ENCODE assay signal across 25 mouse cellular contexts in the genomic region with DNA sequence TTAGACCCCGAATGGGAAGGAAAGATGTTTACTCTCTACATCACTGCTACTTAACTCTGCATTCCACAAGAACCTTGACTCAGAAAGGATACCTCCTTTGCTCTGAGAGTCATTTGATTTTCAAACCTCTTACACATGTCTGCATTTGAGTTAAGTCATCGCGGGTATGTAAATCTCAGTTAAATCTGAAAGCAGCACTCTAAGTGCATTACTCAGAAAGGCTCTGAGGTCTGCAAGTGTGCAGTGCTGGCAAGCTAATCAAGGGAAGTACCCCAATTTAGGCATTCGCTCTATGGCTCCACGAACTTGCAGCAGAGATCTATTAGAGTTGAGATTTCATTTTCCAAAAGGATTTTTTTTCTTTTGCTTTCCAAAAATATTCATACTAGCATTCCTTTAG.
A peak's percentile ranks its signal among the peaks of the same experiment; 100 is the strongest.
DNase-seq lines count a peak whose midpoint lies in the region; ATAC-seq and TF ChIP-seq lines count a peak whose summit lies in the region.
"Had no signal": no experiment of that assay in that cellular context is flagged by ENCODE, and none has a peak within 500 bp of the region (broad histone marks: within the 10 kb centered on the region; RNA-seq: fewer than 3 reads in every experiment).

No protein-coding gene starts in this region.

- no peaks in the 10 kb centered on the region for H3K9me3 ChIP-seq in embryonic facial prominence, embryonic 14.5 days (ENCODE audit: control insufficient read depth, low read length)
- no peaks in the 10 kb centered on the region for H3K9me3 ChIP-seq in embryonic facial prominence, embryonic 10.5 days
- no peaks in the 10 kb centered on the region for H3K9me3 ChIP-seq in lung, embryonic 14.5 days (ENCODE audit: low read depth, low read length)
- H3K9me3 ChIP-seq: embryonic facial prominence, embryonic 13.5 days; forebrain, embryonic 10.5 days; forebrain, embryonic 12.5 days had no signal

- H3K27ac ChIP-seq in embryonic facial prominence, embryonic 14.5 days (replicated peaks; ENCODE audit: low read depth, low read length): no peak overlapping the region
- H3K27ac ChIP-seq in embryonic facial prominence, embryonic 10.5 days (replicated peaks): no peak overlapping the region
- 0 out of 2 replicates have a peak overlapping the region, but pooled peaks have one; percentile 28 for H3K27ac ChIP-seq in lung, embryonic 14.5 days (ENCODE audit: low read depth)
- peak overlapping the region; percentile 89 for H3K27ac ChIP-seq in embryonic fibroblast, embryonic 13.5 days (ENCODE audit: insufficient read depth, low read length)
- H3K27ac ChIP-seq: embryonic facial prominence, embryonic 13.5 days; forebrain, embryonic 10.5 days; forebrain, embryonic 12.5 days had no signal

- no peaks in the 10 kb centered on the region for H3K4me1 ChIP-seq in embryonic facial prominence, embryonic 14.5 days (ENCODE audit: control insufficient read depth, insufficient read depth, low read length)
- no peaks in the 10 kb centered on the region for H3K4me1 ChIP-seq in embryonic facial prominence, embryonic 10.5 days
- H3K4me1 ChIP-seq in lung, embryonic 14.5 days (ENCODE audit: insufficient read depth): 0 out of 2 replicates have a peak, but pooled peaks cover 9% of the 10 kb centered on the region
- H3K4me1 ChIP-seq in embryonic fibroblast, embryonic 13.5 days (ENCODE audit: control insufficient read depth, insufficient read depth, low read length): peaks cover 21% of the 10 kb centered on the region
- H3K4me1 ChIP-seq: forebrain, embryonic 12.5 days had no signal

- DNase-seq in embryonic facial prominence, embryonic 14.5 days (ENCODE audit: low spot score): no peak
- DNase-seq in embryonic facial prominence, embryonic 10.5 days (ENCODE audit: low spot score): no peak
- no peak for DNase-seq in lung, embryonic 14.5 days
- no peak for DNase-seq in lung, adult 18-20 months
- peak; percentile 9 for DNase-seq in 3T3-L1 (ENCODE audit: low read depth, low spot score)
- DNase-seq in left cerebral cortex, postnatal 10 days (ENCODE audit: extremely low spot score in 1 of 2, low spot score in 2 of 2): no peak
- no peak for DNase-seq in layer of hippocampus, adult 9-10 months (ENCODE audit: low spot score)
- DNase-seq: adrenal gland, adult 8-10 months; adrenal gland, postnatal 14 days; adrenal gland, postnatal 36 days; cerebellum, adult 11-12 months; cerebellum, adult 2 months; cerebellum, adult 9-10 months; cerebellum, postnatal 10 days; cerebellum, postnatal 25 days had no signal

- no peak for TF ChIP-seq CTCF in lung, embryonic 14.5 days (IDR thresholded peaks at IDR 0.05; ENCODE audit: low read depth)
- TF ChIP-seq CTCF in embryonic fibroblast, embryonic 13.5 days (IDR thresholded peaks at IDR 0.05; ENCODE audit: borderline replicate concordance, insufficient read depth, low read length): no peak

- no peak overlapping the region for H3K4me2 ChIP-seq in embryonic facial prominence, embryonic 14.5 days (ENCODE audit: low read depth, low read length)
- H3K4me2 ChIP-seq in lung, embryonic 14.5 days: no peak overlapping the region
- H3K4me2 ChIP-seq: embryonic facial prominence, embryonic 13.5 days; forebrain, embryonic 12.5 days had no signal

- 0 out of 2 replicates have a peak, but pooled peaks have one; percentile 15 for ATAC-seq in embryonic facial prominence, embryonic 14.5 days (ENCODE audit: low read depth)
- no peak for ATAC-seq in lung, embryonic 14.5 days (ENCODE audit: insufficient read depth)
- ATAC-seq: activated CD4-positive, CD25-positive, alpha-beta regulatory T cell, adult 4 months; forebrain, embryonic 14.5 days; forebrain, embryonic 16.5 days; Patski had no signal

- TF ChIP-seq POLR2A in embryonic fibroblast, embryonic 13.5 days (IDR thresholded peaks at IDR 0.05; ENCODE audit: low read depth, low read length): no peak

- H3K36me3 ChIP-seq in embryonic facial prominence, embryonic 14.5 days (ENCODE audit: control insufficient read depth, insufficient read depth, low read length): no peaks in the 10 kb centered on the region
- H3K36me3 ChIP-seq in embryonic facial prominence, embryonic 10.5 days (replicated peaks): no peaks in the 10 kb centered on the region
- no peaks in the 10 kb centered on the region for H3K36me3 ChIP-seq in lung, embryonic 14.5 days (ENCODE audit: insufficient read depth)
- H3K36me3 ChIP-seq: embryonic facial prominence, embryonic 13.5 days; forebrain, embryonic 10.5 days; forebrain, embryonic 12.5 days; G1E had no signal

- WGBS in embryonic facial prominence, embryonic 14.5 days: 59% methylated on average over 5 of the region's 5 CpGs
- 70% methylated on average over 5 of the region's 5 CpGs for WGBS in embryonic facial prominence, embryonic 10.5 days
- whole genome bisulfite sequencing in lung, embryonic 14.5 days: 65% methylated on average over 5 of the region's 5 CpGs

- no peak overlapping the region for H3K4me3 ChIP-seq in embryonic facial prominence, embryonic 14.5 days (ENCODE audit: low read depth, low read length)
- no peak overlapping the region for H3K4me3 ChIP-seq in embryonic facial prominence, embryonic 10.5 days
- no peak overlapping the region for H3K4me3 ChIP-seq in lung, embryonic 14.5 days (ENCODE audit: low read depth, low read length)
- no peak overlapping the region for H3K4me3 ChIP-seq in embryonic fibroblast, embryonic 13.5 days (ENCODE audit: insufficient read depth, low read length)
- H3K4me3 ChIP-seq: embryonic facial prominence, embryonic 13.5 days; erythroblast, embryonic 14.5 days; forebrain, embryonic 10.5 days; forebrain, embryonic 12.5 days had no signal

- no peak overlapping the region for H3K9ac ChIP-seq in embryonic facial prominence, embryonic 14.5 days (ENCODE audit: low read depth, low read length)
- H3K9ac ChIP-seq in lung, embryonic 14.5 days: no peak overlapping the region
- H3K9ac ChIP-seq: embryonic facial prominence, embryonic 13.5 days; forebrain, embryonic 12.5 days had no signal

- H3K27me3 ChIP-seq in embryonic facial prominence, embryonic 14.5 days (replicated peaks; ENCODE audit: control insufficient read depth, insufficient read depth, low read length): no peaks in the 10 kb centered on the region
- H3K27me3 ChIP-seq in embryonic facial prominence, embryonic 10.5 days (replicated peaks; ENCODE audit: low read depth, poor library complexity, severe bottlenecking): no peaks in the 10 kb centered on the region
- no peaks in the 10 kb centered on the region for H3K27me3 ChIP-seq in lung, embryonic 14.5 days (ENCODE audit: insufficient read depth, low read length)
- H3K27me3 ChIP-seq: embryonic facial prominence, embryonic 13.5 days; forebrain, embryonic 12.5 days; Patski had no signal

- intact Hi-C loops in left cerebral cortex, postnatal 10 days (cut with DNase I): no loop called here

Comparison
In these comparisons a context has a peak if more than half of its experiments do, and no peak if none do; other contexts are left out.
1. H3K27ac ChIP-seq: peak in lung, embryonic 14.5 days (single experiment) and embryonic fibroblast, embryonic 13.5 days (single experiment); none in embryonic facial prominence, embryonic 14.5 days (single experiment) and embryonic facial prominence, embryonic 10.5 days (single experiment).